Mouse (Mus musculus): ENCODE measurements around the gene Gstz1.

DNA sequence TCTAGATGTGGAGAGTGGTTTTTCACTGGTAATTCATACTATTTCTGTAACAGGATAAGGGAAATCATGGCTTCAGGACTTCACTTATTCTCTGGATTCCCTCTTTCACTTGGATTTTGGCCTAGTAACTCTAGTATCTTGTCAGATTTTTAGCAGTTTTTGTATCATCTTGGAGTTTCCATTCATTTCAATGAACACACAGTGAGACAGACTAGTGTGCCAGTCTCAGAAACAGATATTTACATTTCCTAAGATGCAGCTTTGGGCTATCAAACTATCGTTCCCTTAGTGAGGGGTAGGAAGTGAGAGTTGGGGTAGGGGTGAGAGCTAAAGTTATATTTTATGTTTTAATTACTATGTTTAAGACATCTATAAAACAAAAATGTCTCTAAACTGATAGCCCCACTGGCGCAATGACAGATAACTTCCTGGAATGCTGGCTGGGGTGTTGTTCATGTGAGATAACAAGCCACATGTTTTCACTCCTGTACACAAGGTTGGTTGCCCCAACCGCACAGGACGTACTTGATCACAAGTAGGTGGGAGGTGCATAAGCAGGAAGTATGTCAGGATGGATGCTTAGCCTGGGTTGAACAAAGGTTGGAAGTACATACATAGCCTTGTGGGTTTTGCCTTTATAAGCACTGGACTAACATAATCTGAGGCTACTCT lies 24.9 kb upstream of the Gstz1 start:
- TF ChIP-seq CTCF (IDR thresholded peaks at IDR 0.05; ENCODE audit: low read depth) = no peak
- TF ChIP-seq EP300 (optimal IDR thresholded peaks at IDR 0.05) = no peak

Data from stomach, postnatal 0 days (tissue).